Mouse (Mus musculus) forebrain, postnatal 0 days (tissue): Measurements from ENCODE around the gene Mrc2. TPM values are rescaled to one million over a fixed set of nuclear protein-coding genes. Genes with fewer than 3 reads are reported as not detected.

Experiments used
- ATAC-seq: fragments of 200-750 bp; cut with Nextera tagmentation; 2 replicates; pipeline ENCODE4 v1.8.0; 2017; ENCODE audit warnings: mild to moderate bottlenecking, moderate library complexity
- DNase-seq: peaks from one replicate; pipeline ENCODE4 v3.0.0-alpha.2; 2015
- H3K27ac ChIP-seq: fragments of 300-500 bp; sonication (generic); 2 replicates; pipeline ENCODE4 v1.5.1; 2014; ENCODE audit warnings: low read depth, mild to moderate bottlenecking, antibody characterized with exemption, low read length, moderate library complexity, mixed read lengths
- H3K27me3 ChIP-seq: fragments of 300-500 bp; sonication (generic); 2 replicates; pipeline ENCODE4 v1.6.1; 2014; ENCODE audit warnings: mild to moderate bottlenecking, low read length, mixed read lengths; ENCODE audit not compliant: insufficient read depth
- H3K36me3 ChIP-seq: fragments of 300-500 bp; sonication (generic); 2 replicates; pipeline ENCODE4 v1.6.1; 2014; ENCODE audit warnings: mild to moderate bottlenecking, moderate library complexity; ENCODE audit not compliant: insufficient read depth
- H3K4me1 ChIP-seq: fragments of 300-500 bp; sonication (generic); 2 replicates; pipeline ENCODE4 v1.6.1; 2014; ENCODE audit warnings: antibody characterized with exemption; ENCODE audit not compliant: insufficient read depth
- H3K4me2 ChIP-seq: fragments of 300-500 bp; sonication (generic); 2 replicates; pipeline ENCODE4 v1.6.1; 2014; ENCODE audit warnings: low read depth, mild to moderate bottlenecking, moderate library complexity
- H3K4me3 ChIP-seq: fragments of 300-500 bp; sonication (generic); 2 replicates; pipeline ENCODE4 v1.5.1; 2014; ENCODE audit warnings: low read depth, low read length, mixed read lengths
- H3K9ac ChIP-seq: fragments of 300-500 bp; sonication (generic); 2 replicates; pipeline ENCODE4 v1.6.1; 2014; ENCODE audit warnings: mild to moderate bottlenecking
- H3K9me3 ChIP-seq: fragments of 300-500 bp; sonication (generic); 2 replicates; pipeline ENCODE4 v1.6.1; 2016; ENCODE audit warnings: low read length
- CTCF ChIP-seq: sonication (generic); IDR thresholded peaks from 2 replicates; pipeline ENCODE4 v1.5.1; 2016; ENCODE audit warnings: antibody characterized with exemption, control low read depth, low read depth
- WGBS: fragments of 180-500 bp; shearing (Covaris S2); extraction: QIAGEN DNeasy Blood & Tissue Kit; methylation state at CpG from one replicate; pipeline ENCODE4 v1.1.7; 2014; 5-methylcytosine and 5-hydroxymethylcytosine counted together
- polyA plus RNA-seq: library from polyadenylated mRNA; unstranded; fragments of >200 nt; fragmentation: Nextera tagmentation; extraction: Ambion mirVana; gene quantifications from 2 replicates; pipeline ENCODE4 v1.2.1, GENCODE M21; 2015
- total RNA-seq: library from RNA; depleted of rRNA; stranded (reverse); fragments of >200 nt; gene quantifications from 2 replicates; pipeline ENCODE4 v1.2.3, GENCODE M21; 2014

Mrc2 gene
- total and polyA plus RNA-seq, 2 experiments from 2014 or later, result 2.4 to 13.2 TPM

- Histone ChIP-seq H3K27me3 (no peaks in the 10 kb centered on the region), H3K9me3 (no peaks in the 10 kb centered on the region), H3K4me2 (no peak overlapping the region), H3K4me3 (no peak overlapping the region), H3K9ac (no peak overlapping the region), H3K36me3 (no peaks in the 10 kb centered on the region), H3K4me1 (peaks cover 5% of the 10 kb centered on the region), H3K27ac (no peak overlapping the region)
- DNase-seq, result no peak
- ATAC-seq, result no peak
- TF ChIP-seq CTCF, result no peak
- 94% methylated on average over 6 of the region's 6 CpGs for WGBS
These were observed 25.3 kb downstream of the Mrc2 start for GRCm38 (mm10) chr11:105317769-105318168.

- Histone ChIP-seq H3K4me2 (no peak overlapping the region), H3K9ac (no peak overlapping the region), H3K4me1 (no peaks in the 10 kb centered on the region), H3K27me3 (no peaks in the 10 kb centered on the region), H3K27ac (no peak overlapping the region), H3K36me3 (no peaks in the 10 kb centered on the region), H3K9me3 (no peaks in the 10 kb centered on the region), H3K4me3 (no peak overlapping the region)
- ATAC-seq, result no peak
- WGBS, result 83% methylated on average over 2 of the region's 2 CpGs
- TF ChIP-seq CTCF, result no peak
- DNase-seq, result no peak
These were observed 28.6 kb downstream of the Mrc2 start for GRCm38 (mm10) chr11:105321090-105321489.

GRCm38 (mm10) chr11:105323530-105323929, 31.1 kb downstream of the Mrc2 start:
- no peak for TF ChIP-seq CTCF
- DNase-seq (no peak), ATAC-seq (no peak)
- no peaks in the 10 kb centered on the region for H3K9me3 ChIP-seq
- no peak overlapping the region for H3K4me2 ChIP-seq
- no peak overlapping the region for H3K27ac ChIP-seq
- H3K36me3 ChIP-seq, result no peaks in the 10 kb centered on the region
- no peak overlapping the region for H3K4me3 ChIP-seq
- H3K27me3 ChIP-seq, result no peaks in the 10 kb centered on the region
- H3K9ac ChIP-seq, result no peak overlapping the region
- no peaks in the 10 kb centered on the region for H3K4me1 ChIP-seq
- WGBS, result 91% methylated on average over 5 of the region's 5 CpGs

GRCm38 (mm10) chr11:105327101-105327500, 34.7 kb downstream of the Mrc2 start:
- ATAC-seq (no peak), DNase-seq (no peak)
- WGBS, result 85% methylated on average over 3 of the region's 3 CpGs
- TF ChIP-seq CTCF, result no peak
- no peak overlapping the region for H3K4me2 ChIP-seq
- H3K27me3 ChIP-seq, result no peaks in the 10 kb centered on the region
- no peak overlapping the region for H3K4me3 ChIP-seq
- H3K9me3 ChIP-seq, result no peaks in the 10 kb centered on the region
- H3K36me3 ChIP-seq, result no peaks in the 10 kb centered on the region
- no peak overlapping the region for H3K9ac ChIP-seq
- H3K27ac ChIP-seq, result no peak overlapping the region
- no peaks in the 10 kb centered on the region for H3K4me1 ChIP-seq

GRCm38 (mm10) chr11:105329962-105330361, 37.5 kb downstream of the Mrc2 start:
- no peak for TF ChIP-seq CTCF
- no peaks in the 10 kb centered on the region for H3K27me3 ChIP-seq
- H3K9me3 ChIP-seq, result no peaks in the 10 kb centered on the region
- DNase-seq (no peak), ATAC-seq (no peak)
- no peak overlapping the region for H3K27ac ChIP-seq
- WGBS, result 76% methylated on average over 9 of the region's 9 CpGs
- no peaks in the 10 kb centered on the region for H3K36me3 ChIP-seq
- no peaks in the 10 kb centered on the region for H3K4me1 ChIP-seq
- no peak overlapping the region for H3K4me2 ChIP-seq
- H3K9ac ChIP-seq, result no peak overlapping the region
- no peak overlapping the region for H3K4me3 ChIP-seq

GRCm38 (mm10) chr11:105331129-105331528, 38.7 kb downstream of the Mrc2 start:
- Histone ChIP-seq H3K9ac (no peak overlapping the region), H3K36me3 (no peaks in the 10 kb centered on the region), H3K4me2 (no peak overlapping the region), H3K27me3 (no peaks in the 10 kb centered on the region), H3K27ac (no peak overlapping the region), H3K4me3 (no peak overlapping the region), H3K9me3 (no peaks in the 10 kb centered on the region), H3K4me1 (no peaks in the 10 kb centered on the region)
- no peak for DNase-seq
- no peak for TF ChIP-seq CTCF
- no peak for ATAC-seq
- 93% methylated on average over 3 of the region's 3 CpGs for WGBS

- WGBS, result 45% methylated on average over 10 of the region's 10 CpGs
- H3K9me3 ChIP-seq, result no peaks in the 10 kb centered on the region
- DNase-seq, result no peak
These were observed 39.3 kb downstream of the Mrc2 start for GRCm38 (mm10) chr11:105331732-105332131.

GRCm38 (mm10) chr11:105332468-105332867, 40.0 kb downstream of the Mrc2 start:
- no peaks in the 10 kb centered on the region for H3K9me3 ChIP-seq
- DNase-seq (peak; percentile 74), ATAC-seq (peak; percentile 14; the same call in 1 of the 2 replicates)
- H3K9ac ChIP-seq, result no peak overlapping the region
- peak; percentile 77 for TF ChIP-seq CTCF
- H3K4me3 ChIP-seq, result no peak overlapping the region
- H3K4me1 ChIP-seq, result no peaks in the 10 kb centered on the region
- no peak overlapping the region for H3K4me2 ChIP-seq
- 61% methylated on average over 8 of the region's 8 CpGs for WGBS
- H3K36me3 ChIP-seq, result no peaks in the 10 kb centered on the region
- H3K27ac ChIP-seq, result no peak overlapping the region
- no peaks in the 10 kb centered on the region for H3K27me3 ChIP-seq

More at GRCm38 (mm10) chr11:105331732-105332131, 39.3 kb downstream of the Mrc2 start:
- Histone ChIP-seq H3K4me1 (no peaks in the 10 kb centered on the region), H3K4me3 (no peak overlapping the region), H3K9ac (no peak overlapping the region), H3K36me3 (no peaks in the 10 kb centered on the region), H3K27me3 (no peaks in the 10 kb centered on the region), H3K27ac (no peak overlapping the region), H3K4me2 (no peak overlapping the region)
- TF ChIP-seq CTCF, result no peak
- ATAC-seq, result no peak
